Mouse (Mus musculus) kidney, embryonic 15.5 days (tissue): ENCODE measurements around the gene Laptm4a. TPM values are rescaled to one million over a fixed set of nuclear protein-coding genes. Genes with fewer than 3 reads are reported as not detected.

ENCODE experiments used
- ATAC-seq: fragments of 200-750 bp; cut with Nextera tagmentation; replicated peaks from 2 replicates; pipeline ENCODE4 v1.8.0; 2017; ENCODE audit warnings: moderate TSS enrichment; ENCODE audit not compliant: low FRiP score
- H3K27ac ChIP-seq: fragments of 300-500 bp; sonication (generic); 2 replicates; pipeline ENCODE4 v1.5.1; 2015; ENCODE audit warnings: mild to moderate bottlenecking, inconsistent platforms
- H3K27me3 ChIP-seq: fragments of 300-500 bp; sonication (generic); 2 replicates; pipeline ENCODE4 v1.6.1; 2015; ENCODE audit warnings: inconsistent platforms
- H3K36me3 ChIP-seq: fragments of 300-500 bp; sonication (generic); 2 replicates; pipeline ENCODE4 v1.6.1; 2015; ENCODE audit warnings: inconsistent platforms
- H3K4me1 ChIP-seq: fragments of 300-500 bp; sonication (generic); 2 replicates; pipeline ENCODE4 v1.6.1; 2015; ENCODE audit warnings: inconsistent platforms
- H3K4me2 ChIP-seq: fragments of 300-500 bp; sonication (generic); 2 replicates; pipeline ENCODE4 v1.6.1; 2015; ENCODE audit warnings: moderate library complexity, mild to moderate bottlenecking, inconsistent platforms
- H3K4me3 ChIP-seq: fragments of 300-500 bp; sonication (generic); replicated peaks from 2 replicates; pipeline ENCODE4 v1.5.1; 2015; ENCODE audit warnings: mild to moderate bottlenecking, inconsistent platforms
- H3K9ac ChIP-seq: fragments of 300-500 bp; sonication (generic); 2 replicates; pipeline ENCODE4 v1.6.1; 2015; ENCODE audit warnings: mild to moderate bottlenecking, inconsistent platforms
- H3K9me3 ChIP-seq: fragments of 300-500 bp; sonication (generic); replicated peaks from 2 replicates; pipeline ENCODE4 v1.6.1; 2016; ENCODE audit warnings: inconsistent platforms
- WGBS: fragments of 180-500 bp; shearing (Covaris S2); methylation state at CpG from one replicate; pipeline ENCODE4 v1.1.7; 2015; ENCODE audit warnings: mixed read lengths; 5-methylcytosine and 5-hydroxymethylcytosine counted together
- polyA plus RNA-seq: library from polyadenylated mRNA; unstranded; fragments of >200 nt; fragmentation: Nextera tagmentation; extraction: Ambion mirVana; gene quantifications from 2 replicates; pipeline ENCODE4 v1.2.1, GENCODE M21; 2015

Gene Laptm4a
- polyA plus RNA-seq, 1 experiment from 2014 or later, result 338 TPM

DNA sequence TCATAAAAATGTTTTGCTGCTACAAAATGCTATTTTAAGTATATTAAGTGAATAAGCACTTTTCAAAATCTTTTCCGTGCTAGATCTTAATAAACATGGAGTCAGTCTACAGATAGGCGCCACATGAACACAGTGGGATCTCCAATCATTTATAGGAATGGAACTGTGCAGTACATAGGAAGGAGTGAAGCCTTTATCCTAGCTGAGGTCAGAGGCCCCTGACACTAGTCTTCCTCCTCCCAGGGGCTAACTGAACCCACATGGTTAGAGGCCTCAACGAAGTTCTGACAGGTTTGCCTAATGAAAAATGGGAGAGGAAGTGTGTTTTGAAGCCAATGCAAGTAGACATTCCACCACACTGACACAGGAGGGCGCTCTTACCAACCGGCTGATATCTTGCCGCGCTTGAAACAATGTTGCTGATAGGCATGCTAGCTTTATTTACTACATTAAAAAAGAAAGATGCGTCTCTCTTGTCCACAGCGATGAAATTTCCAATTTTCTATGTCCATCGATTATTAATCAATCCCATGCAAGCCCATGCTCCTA, 32.3 kb upstream of the Laptm4a start:
- Histone ChIP-seq H3K9ac (no peak overlapping the region), H3K27me3 (no peaks in the 10 kb centered on the region), H3K27ac (no peak overlapping the region), H3K4me3 (no peak overlapping the region), H3K36me3 (no peaks in the 10 kb centered on the region), H3K9me3 (no peaks in the 10 kb centered on the region), H3K4me2 (no peak overlapping the region), H3K4me1 (peaks cover 33% of the 10 kb centered on the region)
- ATAC-seq, result no peak
- WGBS, result 21% methylated on average over 10 of the region's 10 CpGs

DNA sequence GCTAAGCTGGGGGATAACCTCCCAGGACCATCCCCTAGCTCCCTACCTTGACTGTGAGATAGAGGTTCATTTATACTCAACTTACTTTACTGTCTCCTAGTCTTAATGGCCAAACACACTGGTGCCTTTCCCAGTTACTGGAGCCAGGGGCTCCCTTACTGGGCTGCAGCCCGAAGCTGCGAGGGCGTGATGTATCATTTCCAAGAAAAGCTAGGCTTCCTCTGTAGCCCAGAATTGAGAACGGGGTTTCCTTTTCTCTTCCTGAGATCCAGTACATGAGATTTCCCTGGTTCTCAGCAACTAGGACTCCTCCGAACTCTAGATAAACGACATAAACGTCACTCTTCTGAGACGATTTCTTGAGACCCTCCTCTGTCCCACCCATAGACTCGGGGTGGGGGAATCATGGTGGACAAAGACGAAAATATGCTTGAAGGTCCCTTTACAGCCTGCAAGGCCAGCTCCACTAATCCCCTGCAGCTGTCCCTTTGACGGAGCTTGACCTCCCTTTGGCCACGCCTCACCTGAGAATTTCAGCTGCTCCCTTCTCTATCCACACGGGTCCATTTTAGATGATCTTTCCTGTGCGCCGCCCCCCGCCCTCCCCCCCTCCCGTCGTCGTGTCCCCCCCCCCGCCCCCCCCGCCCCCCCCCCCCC, 28.5 kb upstream of the Laptm4a start:
- no peaks in the 10 kb centered on the region for H3K27me3 ChIP-seq

DNA sequence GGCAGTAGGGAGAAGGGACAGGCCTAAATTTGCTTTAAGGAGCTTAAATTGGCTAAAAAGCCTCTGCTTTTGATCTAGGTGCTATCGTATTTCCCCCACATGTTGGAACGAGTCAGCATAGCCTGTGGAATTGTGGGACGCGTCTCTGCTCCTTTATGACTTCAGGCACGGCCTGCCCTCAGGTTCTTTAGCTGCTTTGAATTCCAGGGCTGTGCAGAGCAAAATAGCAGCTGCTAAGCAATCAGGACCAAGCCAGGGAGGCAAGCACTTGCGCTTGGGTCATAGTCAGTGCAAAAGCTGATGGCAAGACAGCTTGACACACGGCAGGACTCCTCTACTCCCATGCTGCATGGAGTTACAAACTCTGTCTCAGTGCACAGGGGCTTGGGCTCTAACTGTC, 24.3 kb upstream of the Laptm4a start:
- Histone ChIP-seq H3K4me3 (no peak overlapping the region), H3K27ac (no peak overlapping the region; the same call in 1 of the 2 replicates), H3K4me2 (no peak overlapping the region), H3K27me3 (no peaks in the 10 kb centered on the region), H3K4me1 (peaks cover 33% of the 10 kb centered on the region), H3K36me3 (no peaks in the 10 kb centered on the region), H3K9ac (no peak overlapping the region), H3K9me3 (no peaks in the 10 kb centered on the region)
- no peak for ATAC-seq
- WGBS, result 30% methylated on average over 7 of the region's 7 CpGs

More for the DNA sequence above, 28.5 kb upstream of the Laptm4a start:
- Histone ChIP-seq H3K4me3 (peak overlapping the region; percentile 32), H3K36me3 (no peaks in the 10 kb centered on the region), H3K4me2 (peak overlapping the region; percentile 58), H3K4me1 (peaks cover 20% of the 10 kb centered on the region), H3K27ac (no peak overlapping the region), H3K9ac (peak overlapping the region; percentile 31; the same call in 1 of the 2 replicates), H3K9me3 (no peaks in the 10 kb centered on the region)
- no peak for ATAC-seq
- 28% methylated on average over 16 of the region's 21 CpGs for WGBS

DNA sequence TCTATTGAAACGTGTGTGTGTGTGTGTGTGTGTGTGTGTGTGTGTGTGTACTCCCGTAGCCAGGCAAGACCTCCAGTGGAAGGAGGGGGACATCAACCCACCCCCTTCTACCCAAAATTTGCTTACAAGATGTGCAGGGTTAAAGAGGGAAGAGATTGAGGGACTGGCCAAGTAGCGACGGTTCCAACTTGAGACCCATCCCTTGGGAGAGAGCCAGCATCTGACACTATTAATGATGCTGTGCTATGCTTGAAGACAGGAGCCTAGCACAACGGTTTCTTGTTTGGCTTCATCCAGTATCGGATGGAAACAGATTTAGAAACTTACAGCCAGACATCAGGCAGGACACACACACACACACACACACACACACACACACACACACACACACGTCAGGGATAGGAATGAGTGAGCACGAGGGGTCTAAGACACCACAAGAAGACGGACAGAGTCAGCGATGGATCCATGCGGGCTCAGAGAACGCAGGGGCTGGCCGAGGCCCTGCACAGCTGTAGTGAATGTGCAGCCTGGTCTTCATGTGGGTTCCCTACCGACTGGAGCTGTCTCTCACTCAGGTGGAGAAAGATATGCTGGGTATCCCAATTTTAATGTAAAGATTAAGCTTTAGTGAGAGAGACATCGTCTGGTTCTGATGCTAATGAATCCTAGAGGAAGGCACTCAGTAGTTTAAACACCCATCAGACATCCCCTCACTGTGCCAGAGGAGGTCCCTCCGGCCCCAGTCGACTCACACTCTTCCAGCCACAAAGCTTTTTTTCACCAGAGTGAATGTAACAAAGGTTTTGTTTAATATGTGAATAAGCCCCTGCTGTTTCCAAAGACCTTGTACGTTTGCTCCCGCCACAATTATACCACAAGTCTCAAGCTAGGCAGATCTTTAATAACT, 22.3 kb upstream of the Laptm4a start:
- Histone ChIP-seq H3K4me1 (peaks cover 27% of the 10 kb centered on the region), H3K9ac (no peak overlapping the region), H3K9me3 (no peaks in the 10 kb centered on the region), H3K27ac (no peak overlapping the region), H3K4me3 (no peak overlapping the region), H3K27me3 (no peaks in the 10 kb centered on the region), H3K36me3 (no peaks in the 10 kb centered on the region), H3K4me2 (no peak overlapping the region)
- ATAC-seq, result no peak
- WGBS, result 74% methylated on average over 19 of the region's 19 CpGs

DNA sequence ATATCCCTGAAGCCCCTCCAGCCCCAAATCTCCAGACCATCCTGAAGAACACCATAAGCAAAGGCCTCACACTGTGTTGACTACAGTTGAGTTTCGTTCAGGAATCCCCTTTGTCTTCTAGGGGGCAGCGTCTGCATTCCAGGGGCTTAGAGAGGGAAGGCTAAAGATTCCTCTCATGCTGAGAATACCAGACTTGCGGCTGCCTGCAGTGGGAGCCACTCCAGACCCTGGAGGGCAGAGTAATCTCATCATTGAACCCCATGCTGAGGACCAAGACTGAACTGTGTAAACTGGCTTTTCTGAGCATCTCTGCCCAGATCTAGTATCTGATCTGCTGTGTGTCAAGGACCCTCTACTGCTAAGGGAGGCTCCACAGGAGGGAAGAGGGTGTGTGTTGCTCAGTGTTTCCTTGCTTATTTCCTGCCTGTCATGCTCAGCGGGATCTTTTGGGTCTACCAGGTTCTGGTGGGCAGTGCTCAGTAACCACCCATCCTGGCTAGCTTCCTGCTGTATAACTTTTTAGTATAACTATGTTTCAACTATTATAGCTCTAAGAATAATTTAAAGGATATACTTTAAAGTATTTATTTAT, 21.3 kb upstream of the Laptm4a start:
- no peak overlapping the region for H3K9ac ChIP-seq
- no peak; the same call in 1 of the 2 replicates for ATAC-seq
- H3K27me3 ChIP-seq, result no peaks in the 10 kb centered on the region
- H3K9me3 ChIP-seq, result no peaks in the 10 kb centered on the region
- peak overlapping the region; percentile 20; the same call in 1 of the 2 replicates for H3K27ac ChIP-seq
- 43% methylated on average over 4 of the region's 4 CpGs for WGBS
- no peaks in the 10 kb centered on the region for H3K36me3 ChIP-seq
- peaks cover 27% of the 10 kb centered on the region for H3K4me1 ChIP-seq
- H3K4me2 ChIP-seq, result no peak overlapping the region
- no peak overlapping the region for H3K4me3 ChIP-seq

DNA sequence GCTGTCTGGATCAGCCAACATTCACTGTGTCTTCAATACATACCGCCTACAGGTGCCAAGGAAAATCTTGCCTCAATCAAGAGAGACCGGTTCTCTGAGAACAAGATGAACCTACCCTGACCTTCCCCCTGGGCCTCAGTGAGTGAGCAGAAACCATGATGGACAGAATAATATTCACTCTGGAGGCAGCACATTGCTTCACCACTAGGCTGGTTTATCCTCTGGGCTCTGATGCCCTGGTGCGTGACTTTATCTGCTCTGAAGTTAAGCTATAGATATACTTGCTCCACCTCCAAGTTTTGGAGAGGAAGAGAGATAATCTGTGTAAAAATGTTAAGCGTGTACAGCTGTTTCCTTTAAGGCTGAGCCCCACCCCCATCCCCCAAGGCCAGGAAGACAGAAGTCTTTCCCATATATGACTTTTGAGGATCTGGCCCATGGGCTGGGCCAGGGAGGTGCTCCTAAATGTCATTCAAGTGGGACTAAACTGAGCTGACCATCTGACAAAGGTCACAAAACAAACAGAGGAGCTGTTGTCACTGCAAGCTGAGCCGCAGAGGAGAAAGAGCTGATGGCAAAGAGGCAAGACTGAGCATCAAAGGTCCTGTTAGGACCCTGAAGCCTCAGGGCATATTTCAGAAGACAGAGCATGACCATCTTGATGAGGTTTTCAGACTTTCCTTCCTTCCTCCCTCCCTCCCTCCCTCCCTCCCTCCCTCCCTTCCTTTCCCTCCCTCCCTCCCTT, 20.4 kb upstream of the Laptm4a start:
- H3K4me3 ChIP-seq, result no peak overlapping the region
- peak; percentile 47; the same call in 1 of the 2 replicates for ATAC-seq
- no peaks in the 10 kb centered on the region for H3K36me3 ChIP-seq

DNA sequence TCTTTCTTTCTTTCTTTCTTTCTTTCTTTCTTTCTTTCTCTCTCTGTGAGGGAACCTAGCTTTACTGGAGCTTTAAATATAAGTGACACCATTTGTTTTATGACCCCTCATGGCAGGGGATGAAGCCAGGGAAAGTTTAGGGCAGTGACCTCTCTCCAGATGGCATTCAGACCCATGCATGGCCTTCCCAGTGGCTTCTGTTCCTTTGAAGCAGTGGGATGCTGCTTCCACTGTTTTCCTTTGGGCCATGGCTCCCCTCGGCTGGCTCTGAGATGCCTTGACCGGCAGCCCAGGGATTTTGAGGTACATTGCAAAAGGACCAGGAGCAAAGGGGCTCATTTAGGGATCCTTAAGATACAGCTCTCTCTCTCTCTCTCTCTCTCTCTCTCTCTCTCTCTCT, 19.5 kb upstream of the Laptm4a start:
- WGBS, result 14% methylated on average over 2 of the region's 2 CpGs
- Histone ChIP-seq H3K9ac (no peak overlapping the region), H3K4me3 (no peak overlapping the region), H3K27me3 (no peaks in the 10 kb centered on the region), H3K4me2 (no peak overlapping the region), H3K36me3 (no peaks in the 10 kb centered on the region), H3K27ac (0 out of 2 replicates have a peak overlapping the region, but pooled peaks have one; percentile 51), H3K9me3 (no peaks in the 10 kb centered on the region), H3K4me1 (peaks cover 27% of the 10 kb centered on the region)
- no peak for ATAC-seq

More for the DNA sequence above, 20.4 kb upstream of the Laptm4a start:
- Histone ChIP-seq H3K9me3 (no peaks in the 10 kb centered on the region), H3K27me3 (no peaks in the 10 kb centered on the region), H3K4me1 (peaks cover 27% of the 10 kb centered on the region), H3K27ac (peak overlapping the region; percentile 74), H3K9ac (no peak overlapping the region), H3K4me2 (no peak overlapping the region)
- 22% methylated on average over 5 of the region's 5 CpGs for WGBS

DNA sequence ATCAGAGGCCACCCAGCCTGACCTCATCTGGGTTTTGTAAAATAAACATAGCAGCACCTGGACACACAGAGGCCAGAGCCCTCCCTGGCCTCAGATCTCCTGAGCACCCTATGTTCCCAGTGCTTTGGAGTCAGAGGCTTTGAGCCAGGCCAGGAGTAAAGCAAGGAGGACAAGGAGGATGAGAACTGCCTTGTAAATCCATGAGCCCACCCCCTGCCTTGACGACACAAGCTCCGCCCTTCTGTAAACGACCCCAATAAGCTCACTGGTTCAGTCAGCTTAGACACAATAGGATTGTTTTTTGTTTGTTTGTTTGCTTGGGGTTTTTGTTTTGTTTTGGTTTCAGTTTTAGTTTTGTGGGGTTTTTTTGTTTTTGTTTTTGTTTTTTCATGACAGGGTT, 19.0 kb upstream of the Laptm4a start:
- Histone ChIP-seq H3K27ac (no peak overlapping the region), H3K4me2 (no peak overlapping the region), H3K27me3 (no peaks in the 10 kb centered on the region), H3K9me3 (no peaks in the 10 kb centered on the region), H3K4me1 (peaks cover 22% of the 10 kb centered on the region), H3K9ac (no peak overlapping the region), H3K4me3 (no peak overlapping the region), H3K36me3 (no peaks in the 10 kb centered on the region)
- ATAC-seq, result peak; percentile 41; the same call in 1 of the 2 replicates
- WGBS, result 30% methylated on average over 3 of the region's 3 CpGs

DNA sequence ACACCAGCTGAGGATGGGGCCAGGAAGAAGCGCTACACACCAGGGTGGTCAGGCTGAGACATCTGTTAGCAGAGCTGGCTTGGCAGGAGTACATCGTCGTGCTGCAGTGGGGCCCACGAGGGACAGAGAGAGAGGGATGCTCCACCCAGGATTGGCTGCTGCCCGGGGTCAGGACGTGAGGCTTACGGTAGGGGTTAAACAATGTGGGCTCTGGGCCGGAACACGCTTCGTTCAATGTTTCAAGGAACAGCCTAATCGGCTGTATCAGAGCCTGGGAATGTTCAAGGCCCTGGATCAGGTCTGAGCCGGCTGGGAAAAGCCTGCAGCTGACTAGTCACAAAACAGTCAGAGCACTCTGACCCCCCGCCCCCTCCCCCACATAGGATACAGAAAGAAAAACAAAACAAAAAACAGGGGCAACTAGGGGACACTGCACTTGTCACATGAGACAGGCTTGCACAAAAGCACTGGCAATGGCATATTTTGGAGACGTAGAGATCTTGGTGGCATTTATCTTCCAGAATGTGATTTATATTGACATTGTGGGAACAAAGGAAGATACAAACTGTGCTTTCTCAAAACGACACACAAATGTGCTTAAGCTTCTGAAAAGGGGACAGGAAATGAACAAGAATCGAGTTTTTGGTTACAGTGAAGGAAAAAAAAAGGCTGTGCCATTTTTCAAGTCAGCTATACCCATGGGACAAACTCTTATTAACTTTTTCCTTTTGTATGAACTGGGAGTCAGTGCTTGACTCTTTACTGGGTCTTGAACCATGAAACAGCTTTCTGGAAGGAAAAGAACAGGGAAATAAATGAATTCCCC, 8.4 kb upstream of the Laptm4a start:
- Histone ChIP-seq H3K4me2 (peak overlapping the region; percentile 27), H3K36me3 (no peaks in the 10 kb centered on the region)

DNA sequence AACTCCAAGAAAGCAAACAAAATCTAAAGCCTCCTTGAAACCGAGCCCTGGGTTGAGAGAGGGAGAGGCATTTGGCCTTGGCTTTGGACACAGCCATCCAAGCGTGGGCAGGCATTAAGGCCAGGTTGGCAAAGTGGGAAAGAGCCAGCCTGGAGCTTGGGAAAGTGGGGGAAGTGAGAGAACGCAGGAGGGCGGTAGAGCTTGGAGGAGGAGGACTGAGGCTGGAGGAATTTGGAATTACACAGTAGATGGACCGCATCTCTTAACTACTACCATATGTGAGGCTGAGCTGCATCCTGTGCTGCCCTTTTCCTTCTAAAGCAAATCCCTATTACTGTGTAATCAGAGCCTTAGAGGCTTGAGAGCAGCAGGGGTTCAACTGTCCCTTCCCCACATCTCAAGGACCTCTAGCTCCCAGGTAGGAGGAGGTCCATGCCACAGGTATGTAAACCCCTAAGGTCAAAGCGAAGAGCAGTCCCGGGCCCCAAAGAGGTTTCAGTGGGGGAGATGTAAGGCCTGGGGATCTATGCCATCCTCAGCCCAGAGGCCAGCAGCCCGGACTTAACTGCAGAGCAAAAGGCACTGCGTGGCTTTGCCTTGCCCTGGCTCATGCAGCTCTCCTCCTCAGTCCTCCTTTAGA, 7.6 kb upstream of the Laptm4a start:
- no peak overlapping the region for H3K4me3 ChIP-seq
- H3K36me3 ChIP-seq, result no peaks in the 10 kb centered on the region
- ATAC-seq, result peak; percentile 52
- H3K9me3 ChIP-seq, result no peaks in the 10 kb centered on the region
- H3K27me3 ChIP-seq, result no peaks in the 10 kb centered on the region
- H3K4me1 ChIP-seq, result peaks cover 42% of the 10 kb centered on the region
- H3K4me2 ChIP-seq, result no peak overlapping the region
- 0 out of 2 replicates have a peak overlapping the region, but pooled peaks have one; percentile 23 for H3K9ac ChIP-seq
- peak overlapping the region; percentile 90 for H3K27ac ChIP-seq
- 38% methylated on average over 9 of the region's 9 CpGs for WGBS

More for the DNA sequence above, 8.4 kb upstream of the Laptm4a start:
- Histone ChIP-seq H3K9ac (0 out of 2 replicates have a peak overlapping the region, but pooled peaks have one; percentile 1), H3K9me3 (no peaks in the 10 kb centered on the region), H3K27me3 (no peaks in the 10 kb centered on the region), H3K4me1 (peaks cover 42% of the 10 kb centered on the region), H3K4me3 (no peak overlapping the region), H3K27ac (peak overlapping the region; percentile 90)
- WGBS, result 4% methylated on average over 16 of the region's 16 CpGs
- ATAC-seq, result peak; percentile 87
